Mouse (Mus musculus): ENCODE measurements around the gene Psmg3. TPM values are rescaled to one million over a fixed set of nuclear protein-coding genes. Genes with fewer than 3 reads are reported as not detected.

The Psmg3 gene
- total RNA-seq, 2 experiments from 2014 or later, result 9.6 to 10.2 TPM

DNA sequence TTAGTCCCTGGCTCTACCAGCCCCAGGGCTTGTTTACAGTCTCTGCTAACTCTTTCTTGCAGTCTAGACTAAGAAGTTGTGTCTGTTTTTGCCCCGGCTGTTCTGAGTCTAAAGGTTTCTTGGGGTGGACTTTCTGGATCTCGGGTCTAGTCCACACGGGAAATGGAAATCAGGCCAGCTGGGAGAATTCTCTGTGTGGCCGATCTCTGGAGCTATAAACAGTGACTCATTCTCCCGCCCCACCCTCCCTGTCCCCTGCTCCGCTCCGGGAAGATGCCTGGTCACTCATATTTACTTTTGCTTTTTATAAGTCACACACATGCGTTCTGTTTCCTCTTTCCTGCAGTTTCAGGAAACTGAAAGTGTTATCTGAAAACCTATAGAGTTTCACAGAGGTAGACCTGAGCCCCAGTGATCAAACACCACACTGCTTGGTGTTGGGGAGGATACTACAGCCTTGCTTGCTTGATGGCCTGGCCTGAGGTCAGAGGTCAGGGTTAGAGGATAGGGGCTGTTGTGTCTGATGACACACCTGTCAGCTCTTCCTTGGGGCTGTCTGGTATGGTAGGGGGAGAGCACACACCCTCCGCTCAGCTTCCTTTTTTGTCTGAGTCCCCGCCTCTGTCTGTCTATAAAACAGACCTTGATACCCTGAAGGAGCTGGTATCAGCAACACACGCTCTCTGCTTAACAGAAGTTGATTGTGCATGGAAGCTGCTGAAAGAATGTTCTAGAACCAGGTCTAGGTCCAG is 33.2 kb downstream of the Psmg3 start:
- DNase-seq, result no peak

DNA sequence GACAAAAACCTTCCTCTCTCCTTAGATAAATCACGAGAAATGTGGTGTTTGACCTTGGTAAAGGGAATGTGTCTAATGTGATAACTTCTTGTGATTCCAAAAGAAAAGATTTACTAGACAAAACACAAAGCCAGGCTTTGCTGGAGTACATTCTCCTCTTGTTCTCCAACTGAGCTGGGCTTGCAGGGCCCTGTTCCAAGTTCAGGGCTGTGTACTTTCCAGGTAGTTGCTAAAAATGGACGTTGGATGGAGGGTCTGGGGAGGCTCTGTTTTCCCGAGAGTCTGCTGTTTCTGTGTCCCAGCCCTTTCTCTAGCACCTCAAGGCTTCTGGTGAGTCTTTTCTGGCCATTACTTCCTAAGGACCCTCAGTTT is 33.7 kb downstream of the Psmg3 start:
- DNase-seq, result no peak

GRCm38 (mm10) chr5:139792159-139792775 is 34.4 kb downstream of the Psmg3 start:
- DNase-seq, result no peak

DNA sequence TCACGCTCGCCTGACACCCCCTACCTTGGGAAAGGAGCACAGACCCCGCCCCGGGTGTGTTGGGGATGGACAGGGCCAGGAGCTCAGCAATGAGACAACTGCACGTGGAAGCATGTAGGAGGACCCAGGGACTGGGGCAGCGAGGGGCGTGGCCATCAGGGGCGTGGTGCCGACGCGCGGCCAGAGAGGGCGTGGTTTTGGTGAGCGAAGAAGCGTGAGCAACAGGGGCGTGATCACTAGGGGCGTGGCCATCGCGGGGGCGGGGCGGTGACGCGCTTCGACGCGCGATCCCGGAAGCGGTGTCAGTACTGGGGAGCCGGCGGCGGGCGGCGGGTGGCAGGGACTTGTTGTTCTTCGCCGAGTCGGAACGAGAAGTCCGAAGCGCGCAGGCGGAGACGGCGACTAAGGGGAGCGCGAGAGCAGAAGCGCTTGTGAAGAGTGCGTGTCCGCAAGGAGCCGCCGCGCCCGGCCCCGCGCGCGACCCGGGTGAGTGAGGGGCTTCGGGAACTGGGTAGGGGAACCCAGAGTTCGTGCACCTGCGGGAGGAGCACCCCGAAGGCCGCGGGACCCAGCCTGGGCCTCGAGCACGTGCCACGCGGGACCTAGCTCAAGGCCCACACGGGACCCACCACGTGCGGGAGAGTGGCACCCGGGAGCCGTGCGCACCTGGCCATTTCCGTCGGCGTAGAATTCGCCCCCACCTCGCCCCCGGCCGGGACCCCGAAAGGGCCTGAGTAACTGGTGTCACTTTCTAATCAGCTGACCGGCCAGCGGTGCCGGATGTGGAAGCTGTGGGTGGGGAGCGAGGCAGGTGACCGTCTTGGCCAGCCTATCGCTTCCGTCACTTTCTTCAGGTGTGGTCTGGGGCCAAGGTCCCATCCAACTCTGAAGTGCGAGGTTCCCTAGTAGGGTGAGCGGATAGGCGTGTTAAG is 35.2 kb downstream of the Psmg3 start, which contains the start of gene Mafk:
Mafk (plus strand) TSS at position 287 of the 932 bp plus-strand sequence.
- DNase-seq, result peak; percentile 99

- DNase-seq, result no peak
Observed at GRCm38 (mm10) chr5:139789466-139789865, 37.2 kb downstream of the Psmg3 start.

GRCm38 (mm10) chr5:139781406-139781805 is 45.3 kb downstream of the Psmg3 start:
- no peak for DNase-seq

DNA sequence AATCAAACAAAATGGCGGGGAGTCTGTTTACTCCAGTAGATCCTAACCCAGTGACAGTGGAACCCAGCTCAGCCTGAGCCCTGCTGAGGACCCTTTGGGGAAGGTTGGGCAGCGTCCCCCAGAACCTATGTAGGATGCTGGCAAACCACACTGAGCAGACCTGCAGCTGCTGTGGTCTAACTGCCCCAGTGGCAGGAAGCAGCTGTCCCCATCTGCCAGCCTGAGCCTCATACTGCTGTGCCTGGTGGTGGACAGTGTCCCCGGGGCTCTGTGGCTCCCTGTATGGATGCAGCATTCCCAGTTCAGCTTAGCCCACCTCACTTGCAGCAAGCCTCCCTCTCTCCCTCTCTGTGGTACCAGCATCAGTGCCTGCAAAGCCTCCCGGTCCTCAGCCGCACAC is 49.7 kb downstream of the Psmg3 start:
- no peak for DNase-seq

DNA sequence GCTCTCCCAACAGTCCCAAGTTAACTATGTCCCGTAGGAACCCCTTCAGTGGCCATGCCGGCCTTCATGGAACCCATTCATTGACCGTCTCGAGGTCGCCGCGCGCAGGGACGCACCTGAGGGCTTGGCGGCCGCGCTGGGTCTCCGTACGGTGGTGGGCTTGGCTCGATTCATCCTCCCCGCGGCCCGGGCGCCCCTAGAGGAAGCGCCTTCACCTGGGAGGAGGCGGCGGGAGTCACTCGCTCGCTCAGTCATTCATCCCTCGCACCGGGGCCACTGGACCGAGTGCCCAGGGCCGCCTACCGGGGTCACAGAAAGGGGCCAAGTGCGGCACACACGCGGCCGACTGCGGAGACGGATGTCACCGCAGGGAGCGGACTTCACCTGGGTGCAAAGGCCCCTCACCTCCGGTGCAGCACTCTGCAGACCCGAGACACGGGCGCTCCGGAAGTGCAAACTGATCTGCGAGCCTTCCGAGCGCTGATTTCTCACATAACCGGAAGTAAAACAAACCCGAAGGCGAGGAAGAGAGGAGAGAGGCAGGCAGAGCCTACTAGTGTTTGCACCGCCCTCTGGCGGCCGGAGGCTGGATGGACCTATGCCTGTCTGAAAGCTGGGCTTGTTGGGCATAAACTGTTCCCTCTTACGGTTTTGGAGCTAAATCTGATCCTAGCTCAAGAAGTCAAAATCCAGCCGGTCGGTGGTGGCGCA is 51.3 kb downstream of the Psmg3 start, which contains the start of gene Ints1:
Ints1 (minus strand) TSS at position 459 of the 711 bp plus-strand sequence.
- peak; percentile 97 for DNase-seq

Other genes starting within 250 kb of the Psmg3 start
- gene Micall2, start 90.5 kb downstream of the Psmg3 start, total RNA-seq (2021), result 1 to 10 TPM; 3.8 to 5.7 TPM
- 10 to 100 TPM; 36.4 to 36.7 TPM for gene Ints1, start 51.2 kb downstream of the Psmg3 start, total RNA-seq (2021)
- 1 to 10 TPM; 8.8 to 9.6 TPM for gene Mafk, start 35.4 kb downstream of the Psmg3 start, total RNA-seq (2021)
- gene Tmem184a, start 7.0 kb downstream of the Psmg3 start, total RNA-seq (2021), result under 1 TPM; 0.32 to 0.52 TPM
- gene Gm26938, start 478 bp downstream of the Psmg3 start, total RNA-seq (2021), result not detected
- 1 to 10 TPM in 1 of 2 experiments, under 1 TPM in 1; 0.99 to 1.0 TPM for gene Elfn1, start 81.1 kb upstream of the Psmg3 start, total RNA-seq (2021)

All from gastrocnemius, postnatal 10 days (tissue).